Mouse (Mus musculus): Measurements from ENCODE around the gene Ccdc120.

Gene Ccdc120

DNA sequence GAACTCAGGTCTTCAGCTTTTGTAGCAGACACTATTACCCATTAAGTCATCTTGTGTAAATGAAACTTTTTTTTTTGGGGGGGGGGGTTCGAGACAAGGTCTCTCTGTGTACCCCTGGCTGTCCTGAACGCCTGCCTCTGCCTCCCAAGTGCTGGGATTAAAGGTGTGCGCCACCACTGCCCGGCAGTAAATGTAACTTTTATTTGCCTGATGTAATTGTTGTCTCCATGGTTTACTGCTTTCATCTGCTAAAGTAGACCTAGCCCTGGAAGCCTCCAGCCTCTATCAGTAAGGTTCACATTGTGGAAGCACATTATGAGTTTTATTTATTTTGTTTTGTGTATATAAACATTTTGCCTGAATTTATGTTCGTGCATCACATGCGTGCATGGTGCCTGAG, 54.2 kb downstream of the Ccdc120 start:
- DNase-seq (ENCODE audit: low read depth, low spot score), result no peak

DNA sequence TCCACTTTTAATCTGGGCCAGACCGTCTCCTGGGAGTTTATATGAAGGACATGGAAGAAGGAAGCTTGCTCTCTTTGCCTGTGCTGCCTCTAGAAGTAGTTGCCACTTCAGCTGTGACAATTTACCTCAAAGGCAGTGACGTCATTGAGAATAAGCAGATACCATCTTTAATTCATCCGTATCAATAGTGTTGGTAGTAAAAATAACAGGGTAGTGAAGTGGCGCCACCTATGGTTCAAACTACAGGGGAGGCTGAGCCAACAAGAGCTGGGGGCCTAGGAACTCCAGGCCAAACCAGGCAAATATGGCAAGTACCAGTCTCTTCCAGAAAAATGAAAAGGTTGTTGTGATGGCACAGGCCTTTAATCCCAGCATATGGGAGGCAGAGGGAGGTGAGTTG, 57.8 kb downstream of the Ccdc120 start:
- peak; percentile 52 for DNase-seq (ENCODE audit: low read depth, low spot score)

DNA sequence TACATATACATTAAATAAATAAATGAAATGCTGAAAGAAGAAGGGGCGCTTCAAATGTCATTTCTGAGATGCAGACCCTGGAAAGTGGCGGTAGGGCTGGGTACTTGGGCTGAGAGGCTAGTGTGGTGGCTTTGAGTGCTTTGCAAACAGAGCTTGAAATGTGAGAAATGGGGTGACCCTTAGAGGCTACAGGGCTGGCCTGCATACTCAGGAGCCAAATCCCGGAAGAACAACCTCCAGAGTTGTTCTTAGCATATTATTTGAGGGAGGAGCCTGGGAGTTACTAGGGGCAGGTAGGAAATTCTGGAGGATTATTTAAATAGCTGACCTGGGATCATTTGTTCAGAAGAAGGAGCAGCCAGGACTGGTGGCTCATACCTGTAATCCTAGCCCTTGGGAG, 60.2 kb downstream of the Ccdc120 start:
- no peak for DNase-seq (ENCODE audit: low read depth, low spot score)

DNA sequence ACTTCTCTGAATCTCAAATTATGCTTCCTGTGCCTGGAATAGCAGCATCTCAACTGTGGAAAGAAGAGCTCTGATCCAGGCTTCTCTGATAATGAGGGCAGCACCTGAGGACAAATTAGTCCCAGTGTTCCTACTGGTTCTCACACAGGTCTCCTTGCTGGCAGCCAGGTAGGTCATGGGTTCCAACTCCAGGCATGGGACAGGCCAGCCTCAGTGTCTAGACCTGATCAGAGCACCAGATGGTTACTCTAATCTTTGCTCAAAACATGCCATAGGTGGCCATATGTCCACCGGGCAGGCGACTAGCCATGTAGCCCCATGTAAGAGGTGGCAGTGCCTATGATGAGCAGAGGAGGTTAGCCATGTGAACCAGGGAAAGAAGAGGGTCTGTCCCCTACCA, 62.4 kb downstream of the Ccdc120 start:
- no peak for DNase-seq (ENCODE audit: low read depth, low spot score)
